Mouse (Mus musculus) A20 (cell line): ENCODE data around the gene Usp21.

Experiments used
- DNase-seq: peaks from one replicate; pipeline ENCODE4 v3.0.0-alpha.2; 2011; ENCODE audit warnings: low read depth, low spot score

The Usp21 gene

DNA sequence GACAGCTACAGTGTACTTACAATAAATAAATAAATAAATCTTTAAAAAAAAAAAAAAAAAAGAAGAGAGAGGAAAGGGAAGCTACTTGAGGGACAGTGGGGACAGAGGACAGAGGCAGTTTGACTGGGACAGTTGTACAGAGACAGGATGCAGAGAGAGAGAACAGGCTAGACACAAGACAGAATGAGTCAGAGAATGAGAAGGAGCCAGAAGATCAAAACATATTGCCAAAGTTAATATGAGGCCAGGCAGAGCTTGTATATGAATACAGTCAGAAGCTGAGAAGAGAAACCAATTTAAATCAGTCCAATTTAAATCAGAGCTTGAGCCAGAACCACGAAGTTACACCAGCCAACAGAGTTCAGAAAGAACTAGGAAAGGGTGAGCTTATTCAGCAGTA is 19.4 kb downstream of the Usp21 start:
- DNase-seq, result no peak

DNA sequence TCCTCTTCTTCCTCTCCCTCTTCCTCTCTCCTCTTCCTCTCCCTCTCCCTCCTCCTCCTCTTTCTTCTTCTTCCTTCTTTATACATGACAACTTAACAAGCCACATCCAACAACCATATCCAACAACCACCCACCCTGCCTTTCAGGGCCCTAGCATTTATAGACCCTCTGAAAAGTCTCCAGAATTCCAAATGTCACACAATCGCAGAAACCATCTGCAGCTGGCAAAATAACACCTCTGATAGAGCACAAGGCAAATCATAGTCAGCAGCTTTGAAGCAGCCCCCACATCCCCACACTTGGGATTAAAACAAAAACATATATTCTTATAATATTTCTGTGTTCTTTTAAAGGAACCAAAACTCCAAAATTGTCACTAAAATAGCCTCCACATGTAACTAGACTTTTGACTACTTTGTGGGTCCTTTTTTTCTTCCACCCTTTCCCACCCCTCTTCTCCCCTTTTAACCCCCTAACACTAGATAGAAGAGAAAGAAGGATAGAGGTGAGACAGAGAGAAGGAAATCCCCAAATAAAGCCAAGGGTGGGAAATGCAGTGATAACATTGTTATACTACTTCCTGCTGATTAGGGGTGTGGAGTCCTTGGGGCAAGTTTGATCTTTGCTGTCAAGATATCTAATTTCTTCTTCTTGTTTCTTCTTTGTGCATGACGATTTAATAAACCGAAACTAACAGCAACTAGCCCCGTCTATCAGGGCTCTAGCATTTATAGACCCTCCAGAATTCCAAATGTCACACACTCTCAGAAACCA is 21.6 kb downstream of the Usp21 start:
- no peak for DNase-seq

DNA sequence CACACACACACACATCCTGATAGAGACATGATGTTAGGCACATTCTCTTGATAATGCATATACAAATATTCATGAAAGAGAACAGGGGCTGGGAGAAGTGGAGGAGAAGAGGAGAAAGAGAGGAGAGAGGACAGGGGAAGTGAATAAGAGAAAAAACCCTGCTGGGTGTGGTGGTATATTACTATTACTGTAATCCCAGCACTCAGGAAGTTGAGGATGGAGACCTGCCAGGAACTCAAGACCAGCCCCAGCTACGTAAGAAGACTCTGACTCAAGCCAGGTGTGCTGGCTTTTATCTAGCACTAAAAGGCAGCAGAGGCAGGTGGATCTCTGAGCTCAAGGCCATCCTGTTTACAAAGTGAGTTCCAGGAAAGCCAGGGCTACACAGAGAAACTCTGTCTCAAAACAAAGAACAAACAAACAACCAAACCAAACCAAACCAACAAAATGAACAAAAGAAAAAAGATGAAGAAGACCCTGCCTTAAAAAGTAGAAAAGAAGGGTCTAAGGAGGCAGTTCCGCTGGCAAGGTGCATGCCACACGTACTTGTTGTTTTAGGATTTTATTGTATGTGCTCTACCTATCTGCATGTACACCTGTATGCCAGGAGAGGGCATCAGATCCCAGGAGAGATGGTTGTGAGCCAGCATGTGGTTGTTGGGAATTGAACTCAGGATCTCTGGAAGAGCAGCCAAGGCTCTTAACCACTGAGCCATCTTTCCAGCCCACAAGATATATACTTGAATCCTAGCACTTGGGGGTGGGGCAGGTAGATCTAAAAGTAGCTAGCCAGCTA is 23.9 kb downstream of the Usp21 start:
- no peak for DNase-seq

DNA sequence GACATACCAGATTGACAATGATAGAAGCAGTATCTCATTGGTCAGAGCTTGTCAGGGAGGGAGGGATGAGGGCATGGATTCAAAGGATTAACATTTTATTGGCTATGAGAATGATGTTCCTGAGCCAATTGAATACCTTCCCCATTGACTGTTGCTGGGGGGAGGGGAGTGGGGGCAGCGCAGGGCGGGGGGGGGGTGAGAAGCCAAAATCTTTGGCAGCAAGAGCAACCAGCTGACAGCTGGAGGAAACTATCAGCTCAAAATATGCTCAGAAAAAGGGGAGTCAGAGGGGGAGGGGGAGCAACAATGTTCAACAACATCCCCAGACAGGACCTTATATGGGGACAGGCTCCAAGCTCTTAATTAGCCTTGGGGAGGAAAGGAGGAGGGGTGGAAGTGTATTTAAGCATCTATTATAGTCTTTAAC is 24.6 kb downstream of the Usp21 start:
- DNase-seq, result no peak

DNA sequence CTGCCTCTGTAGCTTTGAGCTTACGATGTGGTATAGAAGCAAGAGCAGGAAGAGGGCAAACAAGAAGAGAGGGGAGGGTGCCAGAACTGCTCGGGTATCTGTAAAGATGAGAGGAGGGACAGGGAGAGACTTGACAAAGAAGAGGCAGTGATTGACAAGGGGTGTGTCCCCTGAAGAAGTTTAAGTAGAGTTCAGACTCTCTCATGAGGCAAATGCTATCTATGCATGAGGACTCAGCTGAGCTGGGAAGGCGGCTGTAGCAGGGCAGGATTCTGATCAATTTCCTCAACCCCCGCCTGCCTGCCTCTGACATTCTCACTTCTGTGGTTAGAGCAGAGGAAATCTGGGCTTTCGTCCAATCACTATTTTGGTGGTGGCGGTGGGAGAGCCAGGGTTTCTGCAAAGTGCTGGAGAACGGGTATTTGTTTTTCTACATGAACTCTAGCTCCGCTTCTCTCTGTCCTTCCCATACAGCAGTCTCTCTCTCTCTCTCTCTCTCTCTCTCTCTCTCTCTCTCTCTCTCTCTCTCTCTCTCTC is 25.1 kb downstream of the Usp21 start:
- DNase-seq, result no peak

DNA sequence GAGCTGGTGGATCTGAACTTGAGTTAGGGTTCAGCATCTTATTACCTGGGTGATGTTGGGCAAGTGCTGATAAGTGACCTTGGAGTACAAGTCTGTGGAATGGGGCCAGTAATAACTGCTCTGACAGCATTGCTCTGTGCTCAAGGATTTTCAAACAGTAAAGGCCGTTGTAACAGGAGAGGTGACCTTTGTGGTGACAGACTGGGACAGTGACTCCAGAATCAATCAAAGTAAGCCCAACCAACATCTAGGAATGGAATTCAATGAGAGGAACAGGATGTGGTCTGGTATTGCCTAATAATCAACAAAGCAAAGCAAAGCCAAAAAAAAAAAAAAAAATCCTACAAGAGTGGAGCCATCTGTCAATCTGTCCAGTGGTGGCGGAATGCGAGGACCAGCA is 27.5 kb downstream of the Usp21 start:
- DNase-seq, result no peak

DNA sequence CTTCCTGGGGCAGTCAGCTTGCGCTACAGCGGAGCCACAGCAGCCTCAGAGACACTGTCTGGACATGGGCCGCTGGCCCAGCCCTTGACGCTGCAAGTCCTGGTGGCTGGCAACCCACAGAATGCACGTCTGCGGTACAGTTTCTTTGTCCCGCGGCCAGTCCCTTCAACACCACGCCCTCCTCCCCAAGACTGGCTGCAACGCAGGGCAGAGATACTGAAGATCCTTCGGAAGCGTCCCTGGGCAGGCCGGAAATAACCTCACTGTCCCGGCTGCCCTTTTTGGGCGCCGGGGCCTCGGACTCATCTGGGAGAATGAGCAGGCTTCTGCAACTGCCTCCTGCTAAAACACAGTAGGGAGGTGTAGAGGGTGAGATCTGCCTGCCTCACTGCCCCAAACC is 28.9 kb downstream of the Usp21 start:
- no peak for DNase-seq

DNA sequence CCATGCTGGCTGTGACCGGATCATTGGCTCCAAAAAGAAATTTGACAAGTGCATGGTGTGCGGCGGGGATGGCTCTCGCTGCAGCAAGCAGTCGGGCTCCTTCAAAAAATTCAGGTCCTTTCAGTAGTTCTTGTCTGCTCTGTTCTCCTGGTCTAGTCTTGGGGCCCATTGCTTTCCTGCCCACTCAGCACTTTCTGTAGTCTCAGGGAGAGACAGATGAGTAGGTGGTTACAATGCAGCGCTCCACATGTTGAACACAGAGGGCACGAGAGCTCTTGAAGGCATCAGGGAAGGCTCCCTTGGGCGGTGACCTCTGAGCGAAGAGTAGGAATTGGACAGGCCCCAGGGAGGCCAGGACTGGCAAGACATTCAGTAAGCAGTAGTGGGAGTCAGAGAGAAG is 30.0 kb downstream of the Usp21 start:
- no peak for DNase-seq

DNA sequence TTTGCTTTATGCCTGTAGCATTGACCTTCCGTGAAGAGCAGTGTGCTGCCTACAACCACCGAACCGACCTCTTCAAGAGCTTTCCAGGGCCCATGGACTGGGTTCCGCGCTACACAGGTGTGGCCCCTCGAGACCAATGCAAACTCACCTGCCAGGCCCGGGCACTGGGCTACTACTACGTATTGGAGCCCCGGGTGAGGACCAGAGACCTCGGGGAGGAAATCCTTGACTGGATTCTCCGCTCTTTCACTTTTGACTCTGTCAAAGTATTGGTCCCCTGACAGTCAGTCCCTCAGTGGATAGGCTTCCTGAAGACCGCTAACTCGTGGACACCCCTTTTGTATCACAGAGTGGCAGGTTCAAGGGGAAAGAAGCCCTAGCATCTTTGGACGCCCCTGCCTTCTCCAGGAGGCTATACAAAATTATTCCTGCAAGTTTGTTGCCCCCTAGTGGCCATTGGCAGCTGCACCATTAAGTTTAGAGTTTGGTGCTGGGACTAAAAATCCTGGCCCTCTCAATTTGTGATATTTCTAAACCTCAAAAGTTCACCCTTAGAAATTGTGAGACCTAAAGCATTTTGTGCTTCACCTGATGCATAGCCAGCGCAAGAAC is 30.7 kb downstream of the Usp21 start:
- DNase-seq, result peak; percentile 73

DNA sequence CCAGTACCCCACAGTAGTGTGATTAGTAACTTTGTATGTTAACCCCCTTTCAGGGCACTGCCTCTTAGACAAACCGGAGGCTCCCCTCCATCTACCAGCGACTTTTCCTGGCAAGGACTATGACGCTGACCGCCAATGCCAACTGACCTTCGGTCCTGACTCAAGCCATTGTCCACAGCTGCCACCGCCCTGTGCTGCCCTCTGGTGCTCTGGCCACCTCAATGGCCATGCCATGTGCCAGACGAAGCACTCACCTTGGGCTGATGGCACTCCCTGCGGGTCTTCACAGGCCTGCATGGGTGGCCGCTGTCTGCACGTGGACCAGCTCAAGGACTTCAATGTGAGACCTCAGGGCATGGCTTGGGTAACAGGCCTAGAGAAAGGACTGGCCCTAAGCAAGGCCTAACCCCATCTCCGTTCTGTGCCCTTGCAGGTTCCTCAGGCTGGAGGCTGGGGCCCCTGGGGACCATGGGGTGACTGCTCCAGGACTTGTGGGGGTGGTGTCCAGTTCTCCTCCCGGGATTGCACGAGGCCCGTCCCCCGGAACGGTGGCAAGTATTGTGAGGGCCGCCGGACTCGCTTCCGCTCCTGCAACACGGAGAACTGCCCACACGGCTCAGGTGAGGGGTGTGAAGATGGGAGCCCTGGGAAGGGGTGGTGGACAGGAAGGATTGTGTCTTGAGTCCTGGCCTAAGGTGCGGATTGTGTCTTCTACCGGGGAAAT is 31.5 kb downstream of the Usp21 start:
- DNase-seq, result no peak

DNA sequence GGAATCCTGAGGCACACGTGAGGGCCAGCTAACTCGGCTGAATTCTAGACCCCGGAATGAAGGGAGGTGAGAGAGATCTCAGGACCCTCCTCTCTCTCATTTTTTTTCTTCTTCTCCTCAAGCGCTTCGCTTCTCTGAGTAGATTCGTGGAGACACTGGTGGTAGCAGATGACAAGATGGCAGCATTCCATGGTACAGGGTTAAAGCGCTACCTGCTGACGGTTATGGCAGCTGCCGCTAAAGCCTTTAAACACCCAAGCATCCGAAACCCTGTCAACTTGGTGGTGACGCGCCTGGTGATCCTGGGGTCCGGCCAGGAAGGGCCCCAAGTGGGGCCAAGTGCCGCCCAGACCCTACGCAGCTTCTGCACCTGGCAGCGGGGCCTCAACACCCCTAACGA is 35.4 kb downstream of the Usp21 start:
- no peak for DNase-seq

DNA sequence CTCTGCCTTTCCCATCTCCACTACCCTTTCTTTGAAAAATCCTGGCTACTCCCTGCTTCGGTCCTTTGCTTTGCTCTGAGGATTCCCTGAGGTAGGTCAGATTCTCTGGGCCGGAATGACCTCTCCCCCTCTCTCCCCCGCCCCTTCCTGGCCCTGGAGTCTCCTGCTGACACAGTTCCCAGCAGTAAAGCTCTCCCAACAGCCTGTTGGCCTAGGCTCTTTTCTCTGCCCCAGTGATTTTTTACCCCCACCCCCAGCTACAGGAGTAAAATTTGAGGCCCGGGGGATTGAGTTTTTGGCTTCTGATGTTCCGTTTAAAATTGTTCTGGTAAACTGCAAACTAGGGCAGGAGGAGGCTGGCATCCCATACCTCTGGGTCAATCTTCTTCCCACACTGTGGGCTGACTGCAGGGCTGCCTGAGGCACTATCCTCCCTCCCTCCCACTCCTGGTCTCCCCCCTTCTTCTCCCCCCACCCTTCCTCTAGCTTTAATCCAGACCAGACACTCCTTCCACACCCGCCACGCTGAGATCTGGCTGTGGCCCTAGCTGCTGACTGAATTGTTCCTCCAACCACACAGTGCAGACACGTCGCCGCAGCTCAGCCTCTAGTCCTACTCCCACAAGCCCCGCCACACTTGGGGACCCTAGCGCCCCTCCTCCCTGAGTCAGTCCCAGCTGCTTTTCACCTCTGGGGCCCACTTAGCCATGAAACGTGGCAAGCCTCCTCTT is 36.0 kb downstream of the Usp21 start:
- no peak for DNase-seq

DNA sequence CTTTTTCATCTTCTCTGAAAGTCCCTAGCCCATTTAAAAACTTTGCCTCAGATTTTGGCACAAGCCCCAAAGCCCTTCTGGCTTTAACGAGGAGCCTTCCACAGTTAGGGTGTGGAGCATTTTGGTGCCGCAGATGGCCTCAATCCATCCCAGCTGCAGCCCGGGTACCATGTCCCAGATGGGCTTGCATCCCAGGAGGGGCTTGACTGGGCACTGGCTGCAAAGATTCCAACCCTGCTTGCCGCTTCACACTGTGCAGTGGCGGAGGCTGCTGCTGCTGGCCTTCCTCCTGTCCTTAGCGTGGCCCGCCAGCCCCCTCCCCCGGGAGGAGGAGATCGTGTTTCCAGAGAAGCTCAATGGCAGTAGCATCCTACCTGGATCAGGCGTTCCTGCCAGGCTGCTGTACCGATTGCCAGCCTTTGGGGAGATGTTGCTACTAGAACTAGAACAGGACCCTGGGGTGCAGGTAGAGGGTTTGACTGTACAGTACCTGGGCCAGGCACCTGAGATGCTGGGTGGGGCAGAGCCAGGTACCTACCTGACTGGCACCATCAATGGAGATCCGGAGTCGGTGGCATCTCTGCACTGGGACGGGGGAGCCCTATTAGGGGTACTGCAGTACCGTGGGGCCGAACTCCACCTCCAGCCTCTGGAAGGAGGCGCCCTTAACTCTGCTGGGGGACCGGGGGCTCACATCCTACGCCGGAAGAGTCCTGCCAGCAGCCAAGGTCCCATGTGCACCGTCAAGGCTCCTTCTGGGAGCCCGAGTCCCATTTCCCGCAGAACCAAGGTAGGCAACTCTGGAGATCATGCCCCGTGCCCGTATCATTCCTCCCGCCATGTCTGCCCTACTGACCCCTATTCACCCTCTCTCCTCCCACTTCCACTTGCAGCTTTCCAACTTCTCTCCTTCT is 36.9 kb downstream of the Usp21 start, which contains the start of gene Ndufs2:
TSS of gene Ndufs2 (minus strand) at position 709 of the 914 bp plus-strand sequence.
- no peak for DNase-seq

DNA sequence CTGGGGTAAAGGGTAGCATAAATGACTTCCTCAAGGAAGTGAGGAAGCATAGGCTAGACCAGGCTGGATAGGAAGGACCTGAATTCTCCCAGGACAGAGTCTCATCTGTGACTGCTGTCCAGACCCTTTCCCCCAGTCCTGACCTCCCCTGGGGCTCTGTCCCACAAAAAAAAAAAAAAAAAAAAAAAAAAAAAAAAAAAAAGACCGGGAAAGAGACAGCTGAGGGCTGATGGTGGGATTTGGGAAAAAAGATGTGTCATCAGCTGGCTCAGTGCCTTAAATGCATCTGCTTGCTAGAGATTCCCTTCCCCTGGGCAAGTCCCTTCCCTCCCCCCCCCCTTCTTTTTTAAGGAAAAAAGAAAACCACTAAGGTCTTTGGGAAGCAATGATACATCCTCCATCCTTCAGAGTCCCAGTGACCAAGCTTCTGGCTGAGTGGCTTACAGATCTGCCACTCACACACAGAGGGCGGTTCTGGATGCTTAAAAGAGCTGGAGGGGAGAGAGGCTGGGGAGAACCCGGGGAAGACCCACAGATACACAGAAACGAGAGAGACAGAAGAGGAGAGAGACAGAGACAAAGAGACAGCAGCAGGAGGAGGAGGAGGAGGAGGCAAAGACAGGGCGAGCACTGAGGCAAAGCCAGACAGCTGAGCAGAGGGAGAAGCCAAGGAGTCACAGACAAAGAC is 37.7 kb downstream of the Usp21 start, which contains the start of gene Adamts4:
TSS of gene Adamts4 (plus strand) at position 509 of the 688 bp plus-strand sequence.
- DNase-seq, result no peak

DNA sequence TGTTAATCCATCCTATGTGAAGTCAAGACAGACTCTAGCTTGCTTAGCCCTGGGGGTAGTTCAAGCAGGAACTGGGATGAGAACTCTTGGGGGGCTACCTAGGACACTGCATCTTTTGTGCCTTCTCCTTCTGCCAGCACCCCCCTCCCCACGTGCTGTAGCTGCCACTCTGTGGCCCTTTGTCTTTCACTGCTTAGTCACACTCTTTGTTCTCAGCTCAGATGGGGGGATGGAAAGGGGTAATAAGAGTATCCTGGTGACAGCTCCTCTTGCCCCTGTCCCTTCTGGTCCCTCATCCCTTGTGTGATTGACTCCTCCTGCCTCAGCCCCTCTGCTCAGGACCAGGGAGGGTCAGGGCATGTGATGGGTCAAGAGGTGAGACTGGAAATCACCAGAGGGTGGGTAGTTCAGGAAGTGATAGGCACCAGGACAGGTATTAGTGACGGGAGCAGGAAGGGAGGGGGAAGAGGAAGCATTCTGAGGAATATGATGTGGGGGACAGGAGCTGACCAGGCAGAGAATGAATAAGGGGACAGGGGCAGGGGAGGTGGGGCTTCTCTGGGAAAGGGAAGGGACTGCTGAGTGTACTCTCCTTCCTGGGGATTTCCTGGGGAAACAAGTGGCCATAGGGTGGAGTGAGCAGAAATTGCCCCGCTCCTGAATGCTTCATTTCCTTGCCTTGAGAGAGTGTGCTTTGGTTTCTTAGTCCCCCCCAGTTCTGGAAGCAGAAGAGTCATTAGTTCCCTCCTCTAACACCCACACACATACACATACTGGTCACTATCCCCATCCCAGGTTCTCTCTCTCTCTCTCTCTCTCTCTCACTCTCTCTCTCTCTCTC is 39.2 kb downstream of the Usp21 start:
- DNase-seq, result no peak

DNA sequence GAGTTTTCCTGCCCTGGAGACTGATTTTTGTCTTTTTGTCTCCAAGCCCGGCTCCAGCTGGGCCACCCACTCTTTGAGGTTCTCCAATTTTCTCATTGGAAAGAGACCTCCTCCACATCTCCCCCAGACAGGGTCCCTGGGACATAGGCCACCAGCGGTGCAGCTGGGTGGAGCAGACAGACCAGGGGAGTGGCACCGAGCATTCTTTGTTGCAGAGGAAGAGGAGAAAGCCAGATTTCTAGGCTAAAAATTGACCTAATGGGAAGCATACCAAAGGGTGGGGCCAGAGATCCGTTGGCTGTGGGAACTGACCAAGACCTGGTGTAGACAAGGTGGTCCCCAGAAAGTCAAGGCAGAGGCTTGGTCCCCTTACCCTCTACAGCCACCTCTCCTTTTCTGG is 39.9 kb downstream of the Usp21 start:
- no peak for DNase-seq

DNA sequence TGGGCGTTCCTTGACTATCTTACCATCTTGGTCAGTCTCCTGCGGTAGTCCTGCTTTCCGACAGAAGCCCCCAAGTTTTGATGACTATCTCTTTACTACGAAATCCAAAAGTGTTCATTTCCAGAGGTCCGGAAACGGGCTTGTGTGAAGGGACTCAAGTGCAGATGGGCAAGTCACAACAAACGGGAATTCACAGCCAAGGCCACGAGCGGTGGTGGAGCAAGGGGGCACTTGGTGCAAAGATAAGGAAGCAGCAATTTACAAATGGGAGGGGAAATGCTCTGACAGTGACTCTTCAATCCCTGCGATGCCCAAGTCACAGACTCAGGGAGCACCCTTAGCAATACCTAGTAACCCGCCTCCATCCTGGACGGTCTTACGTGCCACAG is 40.3 kb downstream of the Usp21 start:
- DNase-seq, result no peak
